Mouse (Mus musculus) lung, adult 2 months (tissue): ENCODE measurements around the gene Aasdh. TPM values are rescaled to one million over a fixed set of nuclear protein-coding genes. Genes with fewer than 3 reads are reported as not detected.

Experiments used
- DNase-seq: peaks from one replicate; pipeline ENCODE4 v3.0.0; 2022
- H3K4me1 ChIP-seq: fragments of 200-500 bp; 2 replicates; pipeline ENCODE4 v1.6.1; 2011; ENCODE audit warnings: low read length; ENCODE audit not compliant: control insufficient read depth, insufficient read depth
- H3K4me3 ChIP-seq: fragments of 200-500 bp; replicated peaks from 2 replicates; pipeline ENCODE3; 2011; ENCODE audit warnings: low read depth, mild to moderate bottlenecking, control low read depth, low read length; ENCODE audit errors: extremely low read depth
- CTCF ChIP-seq: fragments of 200-500 bp; IDR thresholded peaks from 2 replicates; pipeline ENCODE4 v1.5.1; 2011; ENCODE audit warnings: mild to moderate bottlenecking, low read length, control low read depth; ENCODE audit not compliant: insufficient read depth
- POLR2A ChIP-seq: fragments of 200-500 bp; IDR thresholded peaks from 2 replicates; pipeline ENCODE4 v1.6.1; 2011; ENCODE audit warnings: low read depth, mild to moderate bottlenecking, control low read depth, low read length, borderline replicate concordance; ENCODE audit errors: extremely low read depth
- WGBS: fragments of 180-500 bp; shearing (Covaris S2); methylation state at CpG from one replicate; pipeline ENCODE4 v1.1.7; 2018; 5-methylcytosine and 5-hydroxymethylcytosine counted together
- polyA plus RNA-seq: library from polyadenylated mRNA; depleted of rRNA; stranded (reverse); fragments of >200 nt; gene quantifications from 2 replicates; pipeline ENCODE4 v1.2.3, GENCODE M21; 2012; rRNA removed

Gene Aasdh
- 8.3 and 13.7 TPM in 2 replicates for polyA plus RNA-seq

GRCm38 (mm10) chr5:76905405-76906154, at the start of gene Aasdh:
TSS of gene Aasdh (minus strand) at chr5:76905514.
- under 1% methylated on average over 47 of the region's 47 CpGs for whole genome bisulfite sequencing

GRCm38 (mm10) chr5:76954271-76954900, 49.1 kb upstream of the Aasdh start:
- DNase-seq, result no peak

More at GRCm38 (mm10) chr5:76905405-76906154, at the start of gene Aasdh:
- Histone ChIP-seq H3K4me3 (peak within 1 kb of the TSS; percentile 96), H3K4me1 (peaks cover 3% of the 10 kb centered on the region; the same call in 1 of the 2 replicates)
- no peak for TF ChIP-seq CTCF
- peak; percentile 99 for TF ChIP-seq POLR2A
- peak; percentile 97 for DNase-seq

GRCm38 (mm10) chr5:76953794-76954193, 48.5 kb upstream of the Aasdh start:
- peaks cover 2% of the 10 kb centered on the region; the same call in 1 of the 2 replicates for H3K4me1 ChIP-seq
- 60% methylated on average over 3 of the region's 3 CpGs for WGBS
- H3K4me3 ChIP-seq, result no peak overlapping the region
- DNase-seq, result no peak
- TF ChIP-seq CTCF (no peak), POLR2A (no peak)

More at GRCm38 (mm10) chr5:76954271-76954900, 49.1 kb upstream of the Aasdh start:
- peaks cover 2% of the 10 kb centered on the region; the same call in 1 of the 2 replicates for H3K4me1 ChIP-seq
- no peak overlapping the region for H3K4me3 ChIP-seq
- TF ChIP-seq CTCF, result no peak
- TF ChIP-seq POLR2A, result no peak
- 70% methylated on average over 6 of the region's 6 CpGs for WGBS

GRCm38 (mm10) chr5:76952112-76953040, 47.1 kb upstream of the Aasdh start:
- no peak for DNase-seq
- WGBS, result 11% methylated on average over 7 of the region's 7 CpGs
- TF ChIP-seq POLR2A (no peak), CTCF (no peak)
- Histone ChIP-seq H3K4me3 (peak overlapping the region; percentile 93), H3K4me1 (peaks cover 8% of the 10 kb centered on the region)

GRCm38 (mm10) chr5:76951106-76952027, 46.1 kb upstream of the Aasdh start, which contains the start of the genes Paics and Ppat:
TSS of gene Paics (plus strand) at chr5:76951307.
TSS of gene Ppat (minus strand) at chr5:76951578.
- TF ChIP-seq CTCF, result no peak
- peak; percentile 83; the same call in 1 of the 2 replicates for TF ChIP-seq POLR2A
- under 1% methylated on average over 81 of the region's 81 CpGs for WGBS
- H3K4me1 ChIP-seq, result peaks cover 13% of the 10 kb centered on the region
- peak; percentile 98 for DNase-seq
- peak within 1 kb of the TSS; percentile 93 for H3K4me3 ChIP-seq

- 1% methylated on average over 24 of the region's 24 CpGs for WGBS
- TF ChIP-seq POLR2A (no peak), CTCF (no peak)
- DNase-seq, result no peak
- peak overlapping the region; percentile 82 for H3K4me3 ChIP-seq
- peaks cover 14% of the 10 kb centered on the region for H3K4me1 ChIP-seq
Observed at GRCm38 (mm10) chr5:76950343-76951105, 45.2 kb upstream of the Aasdh start.

- no peak overlapping the region for H3K4me3 ChIP-seq
- peaks cover 14% of the 10 kb centered on the region for H3K4me1 ChIP-seq
- TF ChIP-seq POLR2A (no peak), CTCF (no peak)
- WGBS, result 75% methylated on average over 4 of the region's 4 CpGs
- DNase-seq, result no peak
Observed at GRCm38 (mm10) chr5:76947758-76948157, 42.4 kb upstream of the Aasdh start.

- Histone ChIP-seq H3K4me3 (no peak overlapping the region), H3K4me1 (peaks cover 12% of the 10 kb centered on the region)
- WGBS, result 21% methylated on average over 4 of the region's 4 CpGs
- DNase-seq, result no peak
- TF ChIP-seq POLR2A, result no peak
- no peak for TF ChIP-seq CTCF
Observed at GRCm38 (mm10) chr5:76947142-76947541, 41.8 kb upstream of the Aasdh start.
